Mouse (Mus musculus): Measurements from ENCODE around the gene Cd83. TPM values are rescaled to one million over a fixed set of nuclear protein-coding genes. Genes with fewer than 3 reads are reported as not detected.

Cd83 gene
- total RNA-seq, 2 experiments from 2014 or later, result 3.2 to 5.3 TPM

DNA sequence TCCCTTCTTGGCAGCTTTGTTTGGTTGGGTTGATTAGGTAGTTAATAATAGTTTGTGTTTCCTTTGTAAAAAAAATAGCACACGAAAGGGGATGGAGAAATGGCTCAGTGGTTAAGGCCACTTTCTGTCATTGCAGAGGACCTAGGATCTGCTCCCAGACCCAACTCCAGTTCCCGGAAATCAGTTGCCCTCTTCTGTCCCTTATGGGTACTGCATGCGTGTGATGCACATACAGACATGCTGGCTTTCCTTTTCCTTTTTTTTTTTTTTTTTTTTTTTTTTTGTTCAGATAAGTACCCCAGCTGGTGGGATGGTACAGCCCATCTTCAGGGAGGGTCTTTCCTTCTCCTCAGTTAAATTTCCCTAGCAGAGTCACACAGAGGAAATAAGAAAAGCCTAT is 20.1 kb downstream of the Cd83 start:
- no peak for DNase-seq
- intact Hi-C loops (cut with DNase I), result no loop called here

DNA sequence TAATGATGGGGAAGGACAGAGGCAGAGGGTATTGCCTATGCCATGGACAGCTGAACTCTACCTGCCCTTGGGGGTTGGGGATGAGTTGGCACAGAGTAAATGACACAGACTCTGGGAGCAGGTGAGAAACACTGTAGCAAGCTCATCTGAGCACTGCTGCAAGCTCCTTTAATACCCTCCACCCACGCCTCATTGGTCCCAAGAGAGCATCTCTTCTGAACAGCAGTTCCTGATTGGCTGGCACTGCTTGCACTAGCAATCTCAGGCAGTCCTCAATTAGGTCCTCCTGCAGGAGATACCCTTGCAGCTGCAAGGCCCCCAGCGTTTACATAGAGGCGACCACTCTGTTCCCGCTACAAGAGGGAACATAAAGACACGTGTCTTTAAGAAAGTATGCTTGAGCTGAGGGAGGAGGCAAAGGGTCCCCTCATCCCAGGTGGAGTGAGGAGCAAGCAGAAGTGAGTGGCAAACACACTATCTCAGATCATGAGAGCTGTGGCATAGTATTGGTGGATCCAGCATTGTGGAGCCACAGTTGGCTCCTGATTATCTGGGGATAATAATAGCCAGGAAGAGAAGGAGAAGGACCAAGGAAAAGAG is 20.7 kb downstream of the Cd83 start:
- intact Hi-C loops (cut with DNase I), result no loop called here
- no peak for DNase-seq

DNA sequence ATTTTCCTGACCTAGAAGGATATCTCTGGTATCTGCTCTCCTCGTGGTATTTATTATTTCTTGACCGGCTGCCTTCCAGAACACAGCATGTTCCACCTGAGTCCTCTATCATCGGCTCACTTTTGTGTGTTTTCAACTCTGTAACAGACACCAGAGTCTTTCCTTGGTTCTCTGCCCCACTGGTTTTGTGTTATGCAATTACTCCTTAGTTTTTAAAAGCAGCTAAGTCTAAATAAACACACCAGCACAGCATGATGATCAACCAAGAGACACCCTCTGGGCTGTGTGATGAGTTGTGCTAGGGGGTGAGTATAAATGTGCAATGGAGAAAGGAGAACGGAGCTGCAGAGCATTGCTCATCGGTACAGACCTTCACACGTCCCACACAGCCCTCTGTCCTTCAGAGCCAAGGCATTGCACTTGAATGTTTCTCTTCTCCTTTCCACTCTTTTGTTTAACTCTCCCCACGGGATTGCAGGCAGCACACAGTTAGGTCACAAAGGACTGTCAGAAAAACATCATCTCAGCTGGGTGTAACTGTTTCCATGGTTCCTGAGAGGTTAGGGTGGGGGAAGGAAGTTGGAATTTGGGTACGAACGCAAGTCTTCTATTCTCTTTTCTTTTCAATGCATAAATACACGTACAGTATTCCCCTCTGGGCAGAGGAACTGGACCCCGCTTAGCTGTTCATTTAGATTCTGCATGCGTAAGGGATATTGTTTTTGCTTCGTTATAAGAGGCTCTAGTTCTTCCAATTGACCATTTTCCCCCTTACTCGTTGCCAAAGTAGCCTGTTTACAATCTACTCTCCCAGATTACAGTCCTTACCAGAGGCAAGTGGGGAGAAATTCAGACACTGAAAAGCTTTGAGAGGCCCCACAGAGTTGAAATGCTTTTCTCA is 22.0 kb downstream of the Cd83 start:
- DNase-seq, result no peak

DNA sequence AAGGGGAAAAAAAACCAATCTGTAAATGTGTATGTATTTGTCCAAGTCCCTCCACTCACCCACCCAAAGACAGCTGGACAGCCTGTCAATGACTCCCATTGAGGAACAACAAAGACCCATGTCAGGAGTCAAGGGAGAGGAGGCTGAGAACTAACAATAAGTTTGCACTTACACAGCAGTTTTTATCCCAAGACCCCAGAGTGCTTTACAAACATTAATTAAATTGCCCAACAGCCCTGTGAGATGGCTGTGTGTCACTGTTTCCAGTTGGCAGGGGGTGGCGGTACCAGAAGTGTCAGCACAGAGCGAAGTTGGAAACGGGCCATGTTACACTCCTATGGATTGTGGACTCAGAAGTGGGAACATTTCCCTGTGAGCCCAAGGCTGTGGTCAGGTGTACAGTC is 22.7 kb downstream of the Cd83 start:
- intact Hi-C loops (cut with DNase I), result no loop called here
- no peak for DNase-seq

More for the DNA sequence above, 22.0 kb downstream of the Cd83 start:
- intact Hi-C loops (cut with DNase I), result no loop called here

DNA sequence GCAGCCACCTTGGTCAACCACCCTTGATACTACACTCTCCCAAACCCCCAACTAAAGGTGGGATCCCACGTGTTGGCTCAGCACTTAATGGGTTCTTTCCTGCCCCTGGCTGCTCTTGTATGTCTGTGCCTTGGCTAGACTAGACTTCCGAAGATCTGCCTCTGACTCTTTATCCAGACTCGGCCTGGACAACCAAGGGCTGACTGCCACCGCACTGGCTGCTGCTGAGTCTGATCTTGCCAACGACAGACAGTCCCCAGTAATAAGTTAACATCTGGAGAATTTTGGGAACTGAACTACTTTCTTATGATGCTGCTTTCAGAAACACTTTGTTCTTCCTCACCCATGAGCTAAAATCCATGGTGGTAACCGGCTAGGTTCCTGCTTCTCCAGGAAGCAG is 26.0 kb downstream of the Cd83 start:
- intact Hi-C loops (cut with DNase I), result no loop called here
- no peak for DNase-seq

DNA sequence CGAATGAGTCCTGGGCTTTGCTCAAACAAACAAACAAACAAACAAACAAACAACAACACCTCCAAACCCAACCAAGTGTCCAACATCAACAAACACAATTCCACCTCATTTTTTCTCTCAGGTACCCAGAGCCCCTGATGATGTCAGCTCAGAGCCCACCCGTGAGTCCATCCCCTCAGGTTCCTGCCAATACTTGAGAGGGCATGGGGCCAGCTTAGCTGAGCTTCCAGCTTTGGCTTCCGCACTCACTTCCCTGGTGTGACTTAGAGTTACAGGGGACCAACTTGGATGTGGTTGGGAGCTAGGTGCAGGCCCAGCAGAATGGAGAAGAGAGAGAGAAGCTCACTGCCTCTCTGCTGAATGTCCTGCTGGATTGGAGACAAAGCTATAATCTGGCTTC is 27.3 kb downstream of the Cd83 start:
- no peak for DNase-seq
- intact Hi-C loops (cut with DNase I), result no loop called here

DNA sequence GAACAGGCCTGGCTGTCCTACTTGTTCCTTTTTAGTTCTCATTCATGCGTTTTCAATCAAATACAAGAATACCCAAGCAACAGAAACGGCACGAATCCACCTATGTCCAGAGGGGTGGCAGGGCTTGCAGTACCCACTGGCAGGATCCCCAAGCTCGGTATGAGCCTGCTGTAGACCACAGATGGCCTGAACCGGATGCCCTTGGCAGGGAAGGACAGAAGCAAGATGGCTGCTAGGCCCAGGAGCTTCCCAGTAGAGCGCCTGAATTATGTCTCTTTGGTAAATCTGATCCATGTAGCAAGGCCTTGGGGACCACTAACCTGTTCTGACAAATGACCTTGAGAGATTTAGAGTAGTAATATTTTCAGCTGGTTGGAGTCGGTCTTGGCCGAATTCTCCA is 28.9 kb downstream of the Cd83 start:
- intact Hi-C loops (cut with DNase I), result no loop called here
- no peak for DNase-seq

DNA sequence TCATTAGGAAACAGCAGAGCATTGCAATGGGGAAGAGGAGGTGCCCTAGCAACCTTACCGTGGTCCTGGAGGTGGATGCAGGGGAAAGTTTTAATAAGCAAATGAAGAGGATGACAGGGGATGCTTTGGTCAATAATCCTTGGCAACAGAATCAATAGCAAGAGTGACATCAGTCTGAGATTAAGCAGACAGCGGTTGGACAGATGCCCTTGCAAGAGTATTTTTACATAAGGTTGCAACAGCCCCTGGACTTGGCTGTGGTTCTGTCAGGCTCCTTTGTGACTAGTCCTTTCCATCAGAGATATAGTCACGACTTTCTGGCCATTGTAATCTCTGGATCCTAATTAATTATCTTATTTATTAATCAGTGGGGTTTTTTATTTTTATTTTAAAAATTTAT is 32.9 kb downstream of the Cd83 start:
- no peak for DNase-seq
- intact Hi-C loops (cut with DNase I), result no loop called here

DNA sequence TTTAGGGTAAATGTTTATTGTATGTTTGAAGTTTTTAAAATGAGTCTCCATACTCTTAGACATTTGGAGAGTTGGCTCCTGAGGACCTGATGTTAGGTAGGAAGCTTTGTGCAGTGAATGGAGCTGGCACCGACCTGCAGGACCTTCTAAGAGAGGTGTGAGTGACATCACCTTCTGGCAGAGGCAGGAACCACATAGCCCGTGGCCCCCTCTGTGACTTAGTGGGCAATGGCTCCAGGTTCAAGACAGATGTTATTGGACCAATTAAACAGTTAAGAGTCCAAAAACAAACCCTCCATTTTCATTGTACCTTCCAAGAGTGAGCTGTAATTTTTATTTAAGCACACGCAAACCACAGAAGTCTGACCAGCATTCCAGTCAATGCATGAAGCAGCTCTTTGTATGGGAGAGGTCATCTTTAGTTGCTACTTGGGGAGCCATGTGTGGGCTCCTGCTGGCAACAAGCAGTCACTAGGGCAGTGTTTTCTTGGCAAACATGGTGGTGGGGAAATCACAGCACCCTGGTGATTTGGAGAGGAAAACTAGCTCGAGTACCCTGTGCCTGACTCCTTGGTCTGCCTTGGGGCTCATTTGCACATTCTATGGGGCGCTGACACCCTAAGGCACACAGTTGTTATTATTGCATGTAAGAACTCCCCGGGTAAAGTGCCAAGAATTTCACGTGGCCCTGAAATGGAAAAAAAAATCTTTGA is 33.9 kb downstream of the Cd83 start:
- DNase-seq, result no peak
- intact Hi-C loops (cut with DNase I), result no loop called here

DNA sequence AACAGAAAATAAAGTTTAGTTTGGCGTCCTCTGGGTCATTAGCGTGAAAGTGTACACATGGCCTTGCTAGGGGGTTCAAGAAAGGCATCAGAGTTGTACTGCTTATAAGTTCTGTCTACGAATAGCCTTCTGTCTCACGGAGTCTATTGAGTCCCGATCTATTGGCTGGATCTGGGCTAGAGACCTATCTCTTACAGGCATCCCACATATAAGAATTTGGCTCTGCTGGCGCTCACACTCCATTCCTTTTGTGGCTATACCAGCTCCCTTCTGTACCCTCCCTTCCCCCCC is 34.4 kb downstream of the Cd83 start:
- intact Hi-C loops (cut with DNase I), result no loop called here
- no peak for DNase-seq

DNA sequence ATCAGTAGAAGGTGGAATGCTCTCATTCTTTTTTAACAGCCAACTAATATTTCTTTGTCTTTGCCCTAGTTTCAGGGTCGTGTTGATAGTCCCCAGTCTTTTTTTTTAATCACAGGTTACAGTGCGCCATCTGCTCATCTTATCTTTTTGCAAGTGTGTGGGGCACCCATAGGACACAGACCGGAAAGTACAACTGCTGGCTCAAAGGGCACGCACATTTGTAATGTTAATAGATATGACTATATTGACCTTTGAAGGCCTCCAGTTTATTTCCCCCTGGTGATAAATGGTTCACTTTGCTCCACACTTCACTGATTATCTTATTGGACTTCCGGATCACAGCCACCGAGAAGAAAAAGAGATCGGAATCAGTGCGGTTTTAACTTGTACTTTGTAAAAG is 35.5 kb downstream of the Cd83 start:
- intact Hi-C loops (cut with DNase I), result no loop called here

DNA sequence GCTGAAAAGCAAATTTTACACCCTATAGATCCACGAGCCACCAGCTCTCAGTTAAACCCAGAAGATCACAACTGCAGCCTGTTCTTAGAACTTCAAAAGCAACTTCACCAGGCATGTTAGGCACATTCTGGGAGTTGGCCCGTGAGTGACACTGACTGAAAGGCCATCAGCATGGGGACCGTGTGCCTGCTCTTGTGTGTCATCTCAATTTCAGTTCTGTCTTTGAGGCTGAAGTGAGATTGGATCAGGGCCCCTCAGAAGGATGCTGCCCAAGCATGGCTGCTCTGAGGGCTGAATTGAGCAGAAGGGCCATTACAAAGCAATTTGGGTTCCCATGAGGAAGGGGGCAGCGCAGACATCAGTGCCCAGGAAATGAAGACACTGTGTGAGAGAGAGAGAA is 37.7 kb downstream of the Cd83 start:
- no peak for DNase-seq
- intact Hi-C loops (cut with DNase I), result no loop called here

More for the DNA sequence above, 35.5 kb downstream of the Cd83 start:
- no peak for DNase-seq

DNA sequence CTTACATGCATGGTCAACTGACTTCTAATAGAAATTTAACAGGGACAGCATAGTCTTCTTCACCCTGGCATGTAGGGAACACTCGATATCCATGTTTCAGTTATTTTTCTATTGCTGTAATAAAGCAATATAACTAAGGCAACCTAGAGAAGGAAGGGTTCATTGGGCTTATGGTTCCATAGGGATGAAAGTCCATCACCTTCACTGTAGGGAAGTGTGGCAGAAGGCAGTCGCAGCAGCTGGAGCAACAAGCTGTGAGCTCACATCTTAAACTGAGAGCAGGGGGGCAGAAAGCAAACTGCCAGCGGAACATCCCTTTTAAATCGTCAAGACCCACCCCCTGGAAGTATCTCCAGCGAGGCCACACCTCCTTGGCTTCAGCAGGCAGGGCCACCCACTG is 44.1 kb downstream of the Cd83 start:
- intact Hi-C loops (cut with DNase I), result no loop called here
- DNase-seq, result no peak

DNA sequence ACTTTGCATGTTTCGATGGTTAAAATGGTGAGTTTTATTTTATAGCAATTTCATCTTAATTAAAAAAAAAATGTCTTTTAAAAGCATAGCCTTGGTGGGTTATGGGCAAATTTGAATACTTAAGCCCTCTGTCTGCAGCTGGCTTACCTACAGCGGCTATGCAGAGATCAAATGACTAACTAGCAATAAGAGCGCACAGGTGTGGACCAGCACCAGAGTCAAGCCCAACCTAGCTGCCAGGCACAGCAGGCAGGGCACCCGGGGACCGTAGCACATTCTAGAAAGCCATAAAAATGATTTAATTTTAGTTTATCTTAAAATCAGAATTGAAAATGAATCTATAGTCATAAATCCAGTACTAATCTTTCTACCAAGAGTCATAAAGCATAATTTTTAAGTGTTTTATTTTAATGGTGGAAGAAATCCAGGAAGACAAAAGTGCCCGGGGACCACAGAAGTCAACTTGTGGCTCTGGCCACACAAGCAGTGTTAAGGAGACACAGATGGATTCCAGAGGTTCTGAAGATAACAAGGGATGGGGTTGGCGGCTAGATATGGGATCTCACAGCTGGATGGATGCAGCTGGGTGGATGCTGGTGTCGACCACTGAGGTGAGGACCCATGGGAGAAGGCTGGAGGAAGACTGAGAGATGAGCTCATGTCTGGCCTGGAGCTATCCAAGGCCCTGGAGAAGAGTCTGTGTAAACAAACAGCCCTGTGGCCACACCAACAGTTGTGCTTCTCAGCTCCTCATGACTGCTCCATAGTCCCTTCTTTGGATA is 46.5 kb downstream of the Cd83 start:
- intact Hi-C loops (cut with DNase I), result no loop called here
- peak; percentile 42 to 44 for DNase-seq

DNA sequence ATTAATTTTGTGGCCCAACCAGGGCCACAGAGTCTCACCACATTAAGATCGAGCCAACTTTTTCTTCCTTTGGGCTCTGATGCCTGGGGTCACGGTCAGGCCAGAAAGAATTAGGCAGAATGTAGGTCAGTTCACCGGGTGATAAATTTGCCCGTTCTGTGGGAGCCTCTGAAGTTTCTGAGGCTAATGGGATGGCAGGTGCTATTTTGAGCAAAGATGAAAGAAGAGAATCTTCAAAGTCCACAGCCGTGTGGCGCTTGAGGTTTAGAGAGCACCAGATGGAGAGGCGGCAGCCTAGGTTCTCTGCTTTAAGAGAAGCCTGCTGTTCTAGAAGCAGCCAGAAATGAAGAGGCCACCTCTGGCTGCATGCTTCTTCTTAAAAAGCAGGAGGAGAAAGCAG is 48.2 kb downstream of the Cd83 start:
- DNase-seq, result no peak
- intact Hi-C loops (cut with DNase I), result no loop called here

DNA sequence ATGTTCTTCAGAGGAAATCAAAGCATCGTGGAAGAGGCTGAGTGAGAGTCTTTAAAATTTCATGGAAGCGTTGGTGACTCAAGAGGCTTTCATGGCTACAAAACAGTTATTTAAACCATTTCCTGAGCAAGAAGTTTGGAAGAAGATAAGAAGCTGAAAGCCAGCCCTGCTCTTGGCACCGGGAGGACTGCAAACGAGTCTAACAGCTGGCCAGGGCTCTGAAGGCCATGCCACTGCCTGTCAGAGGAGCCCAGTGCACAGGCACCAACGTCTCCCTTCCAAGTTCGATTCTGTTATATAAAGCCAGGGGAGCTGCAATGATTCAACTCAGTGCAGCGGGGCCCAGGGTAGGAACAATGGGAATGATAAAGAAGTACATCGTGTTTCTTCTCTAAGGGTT is 51.8 kb downstream of the Cd83 start:
- DNase-seq, result no peak
- intact Hi-C loops (cut with DNase I), result no loop called here

DNA sequence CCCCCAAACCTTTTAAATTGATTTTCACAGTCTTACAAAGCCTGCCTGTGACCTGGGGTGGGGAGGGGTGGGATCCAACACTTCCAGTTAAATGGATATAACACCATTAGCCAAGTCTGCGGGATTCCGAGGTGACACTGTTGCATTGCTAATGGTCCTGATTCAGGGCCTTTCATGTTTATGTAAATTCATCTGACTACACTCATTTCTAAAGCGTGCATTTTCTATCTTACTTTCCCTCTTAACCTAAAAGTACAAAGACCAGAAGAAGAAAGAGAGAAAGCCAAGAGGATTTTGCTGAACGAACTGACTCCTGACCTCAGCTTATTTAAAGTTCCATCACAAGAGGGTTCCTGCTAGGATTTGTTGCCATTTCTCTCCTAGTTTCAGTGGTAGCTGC is 53.2 kb downstream of the Cd83 start:
- intact Hi-C loops (cut with DNase I), result no loop called here

DNA sequence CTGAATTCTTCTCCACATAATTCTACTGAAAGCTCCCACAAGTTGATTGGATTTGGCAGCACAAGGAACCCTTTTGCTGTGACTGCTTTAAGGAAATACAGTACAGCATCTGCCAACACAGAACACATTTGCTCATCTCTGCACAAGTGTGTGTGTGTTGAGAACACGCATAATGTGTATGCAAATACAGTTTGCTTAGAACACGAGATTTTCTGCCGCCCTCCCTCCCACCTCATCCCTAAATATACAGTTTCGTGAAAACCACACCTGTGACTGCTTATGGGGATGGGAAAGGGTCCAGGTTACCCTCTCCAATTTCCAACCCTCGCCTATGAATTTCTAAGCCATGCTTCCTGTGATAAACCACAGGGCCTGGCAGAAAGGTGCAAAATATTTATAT is 60.6 kb downstream of the Cd83 start:
- DNase-seq, result no peak
- intact Hi-C loops (cut with DNase I), result no loop called here

More for the DNA sequence above, 53.2 kb downstream of the Cd83 start:
- no peak for DNase-seq

DNA sequence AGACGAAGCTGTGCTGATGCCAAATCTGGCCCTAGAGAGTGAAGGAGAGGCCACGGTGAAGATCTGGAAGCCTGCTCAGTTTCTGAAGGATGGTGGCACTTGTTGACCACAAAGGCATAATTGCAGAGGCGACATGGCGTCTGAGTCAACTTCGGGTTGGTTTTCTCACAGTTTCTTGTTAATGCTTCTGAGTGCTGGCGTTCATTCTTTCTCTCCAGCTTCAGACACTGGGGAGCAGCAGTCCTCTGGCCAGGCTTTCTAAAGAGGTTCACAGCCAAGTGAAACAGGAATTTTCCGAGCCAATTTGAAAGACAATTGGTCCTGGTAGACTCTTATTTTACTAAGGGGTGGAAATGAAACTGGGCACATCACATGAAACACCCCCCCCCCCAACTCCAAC is 62.6 kb downstream of the Cd83 start:
- intact Hi-C loops (cut with DNase I), result no loop called here
- peak in 1 of 2 experiments; percentile 10 for DNase-seq

DNA sequence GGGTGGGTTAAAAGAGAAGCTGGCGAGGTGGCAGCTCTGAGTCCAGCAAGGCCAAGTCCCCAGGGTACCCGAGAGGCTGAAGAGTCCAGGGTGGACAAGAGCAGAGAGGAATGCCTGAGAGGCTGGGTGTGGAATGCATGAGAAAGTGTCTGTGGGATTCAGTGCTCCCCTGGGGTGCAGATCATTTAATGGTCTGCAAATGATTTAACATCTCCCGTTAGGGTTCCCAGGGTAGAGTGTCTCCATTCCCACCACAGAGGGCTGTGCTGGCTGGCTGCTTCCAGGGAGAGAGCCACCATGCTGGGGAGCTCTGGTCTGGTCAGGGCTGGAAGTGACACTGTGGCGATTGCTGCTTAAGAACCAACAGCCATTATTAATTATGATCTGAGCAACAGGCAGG is 65.2 kb downstream of the Cd83 start:
- intact Hi-C loops (cut with DNase I), result no loop called here
- DNase-seq, result no peak

DNA sequence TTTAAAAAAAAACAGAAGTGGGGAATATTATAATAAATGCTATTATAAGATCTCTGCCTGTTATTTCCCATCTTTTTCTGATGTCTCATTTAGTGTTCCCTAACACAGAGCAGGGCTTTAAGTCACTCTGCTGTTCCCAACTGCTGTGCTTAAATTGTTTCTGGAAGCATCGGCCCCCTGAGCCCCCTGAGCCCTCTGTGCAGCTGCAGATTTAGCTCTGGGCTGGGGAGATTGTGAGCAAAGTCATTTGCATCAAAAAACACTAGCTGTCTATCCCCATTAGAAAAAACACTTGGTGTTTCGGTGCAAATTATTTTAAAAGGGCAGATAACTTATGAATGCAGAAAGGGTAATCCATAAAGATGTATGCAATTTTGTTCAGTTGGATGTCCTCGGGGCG is 66.5 kb downstream of the Cd83 start:
- no peak for DNase-seq
- intact Hi-C loops (cut with DNase I), result no loop called here

Measured in heart, postnatal 14 days (tissue).